ENCODE assay signal across 8 mouse cellular contexts in the genomic region with DNA sequence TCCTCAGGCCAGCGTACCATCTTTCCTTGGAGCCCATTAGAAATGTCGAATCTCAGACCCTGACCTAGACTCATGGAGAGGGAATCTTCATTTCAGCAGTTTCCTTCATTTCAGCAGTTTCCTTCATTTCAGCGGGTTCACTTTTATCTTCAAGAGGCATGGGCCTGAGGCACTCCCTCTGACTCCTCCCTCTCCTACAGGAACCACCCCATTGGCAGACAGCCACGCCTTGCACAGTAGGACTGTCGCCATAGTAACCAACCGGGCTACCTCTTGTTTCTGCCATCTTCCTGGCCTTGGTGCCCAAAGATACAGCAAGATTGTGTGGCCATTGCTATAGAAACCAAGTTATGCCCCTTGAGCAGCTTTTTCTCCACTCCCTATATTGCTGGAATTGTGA.
DNase-seq lines count a peak whose midpoint lies in the region; ATAC-seq lines count a peak whose summit lies in the region.

No protein-coding gene starts in this region.

- peak; percentile 45 to 73 for DNase-seq in adrenal gland, adult (ENCODE audit: inconsistent age in 2 of 2, low spot score in 1 of 2)
- DNase-seq in adrenal gland, postnatal 4 days (ENCODE audit: low spot score in 2 of 2) = no peak
- peak; percentile 38 for DNase-seq in right cerebral cortex, postnatal 14 days
- DNase-seq in right cerebral cortex, adult 18-20 months = no peak
- peak; percentile 15 for DNase-seq in lung, postnatal 25 days (ENCODE audit: low spot score)
- no peak for DNase-seq in MN1 (ENCODE audit: low spot score)
- no peak for DNase-seq in spleen, postnatal 14 days (ENCODE audit: low spot score in 2 of 2)

- ATAC-seq in erythroblast, adult 5-6 weeks (replicated peaks; ENCODE audit: low FRiP score, poor library complexity, severe bottlenecking) = no peak

Comparison
In these comparisons a context has a peak if more than half of its experiments do, and no peak if none do; other contexts are left out.
1. DNase-seq: peak in adrenal gland, adult (2 of 2), right cerebral cortex, postnatal 14 days (single experiment) and lung, postnatal 25 days (single experiment); none in adrenal gland, postnatal 4 days (0 of 2), right cerebral cortex, adult 18-20 months (single experiment), MN1 (single experiment) and spleen, postnatal 14 days (0 of 2).